Mouse (Mus musculus) liver, postnatal 0 days (tissue): Measurements from ENCODE around the gene Arhgap44.

Source experiments
- CTCF ChIP-seq: sonication (generic); IDR thresholded peaks from 2 replicates; pipeline ENCODE4 v1.5.1; 2016; ENCODE audit warnings: antibody characterized with exemption, low read depth
- EP300 ChIP-seq: IDR thresholded peaks from 2 replicates; pipeline ENCODE4 v1.6.1; 2016; ENCODE audit warnings: antibody characterized with exemption, low read depth, mild to moderate bottlenecking

DNA sequence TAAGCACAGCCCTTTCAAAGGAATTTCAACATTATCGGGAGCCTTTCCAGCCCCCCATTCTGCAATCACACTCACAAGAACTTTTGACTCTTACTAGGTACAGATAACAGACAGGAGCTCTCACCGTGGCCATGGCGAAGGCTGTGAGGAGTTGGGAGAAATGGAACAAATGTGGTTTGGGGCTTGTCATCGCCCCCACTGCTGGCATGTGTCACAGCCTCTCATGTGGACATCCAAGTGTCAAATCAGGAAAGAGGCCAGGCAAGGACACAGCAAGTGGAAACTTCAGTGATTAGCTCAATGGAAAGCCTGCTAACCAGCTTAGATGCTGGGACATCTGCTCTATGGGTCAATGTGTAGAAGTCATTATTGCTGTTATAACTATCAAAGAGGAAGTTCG is 42.5 kb upstream of the Arhgap44 start:
- TF ChIP-seq CTCF = no peak
- TF ChIP-seq EP300 = no peak
